Mouse (Mus musculus) megakaryocyte, embryonic 14.5 days (primary cell): ENCODE measurements around the gene Pard3.

Experiments
- FLI1 ChIP-seq: IDR thresholded peaks from 2 replicates; pipeline ENCODE4 v1.6.1; 2012; ENCODE audit warnings: low read length, inconsistent platforms, mixed read lengths
- GATA1 ChIP-seq: IDR thresholded peaks from 3 replicates; pipeline ENCODE4 v1.6.1; 2012; ENCODE audit warnings: mixed read lengths, low read length, inconsistent platforms, borderline replicate concordance

GRCm38 (mm10) chr8:127588313-127588712 is 524.6 kb downstream of the Pard3 start:
- TF ChIP-seq GATA1 (no peak), FLI1 (no peak)
